Mouse (Mus musculus): ENCODE results near the gene Cdk19.

Gene Cdk19

GRCm38 (mm10) chr10:40339351-40339964 lies at the start of gene Cdk19:
TSS of gene Cdk19 (plus strand) at chr10:40339564.
- no peak for DNase-seq (ENCODE audit: low read depth, low spot score)

- DNase-seq (ENCODE audit: low read depth, low spot score): no peak
Measured at GRCm38 (mm10) chr10:40292640-40293039, 46.7 kb upstream of the Cdk19 start.

GRCm38 (mm10) chr10:40300648-40301171 lies 38.7 kb upstream of the Cdk19 start:
- peak; percentile 59 for DNase-seq (ENCODE audit: low read depth, low spot score)

GRCm38 (mm10) chr10:40301181-40302075 lies 37.9 kb upstream of the Cdk19 start:
- peak; percentile 77 for DNase-seq (ENCODE audit: low read depth, low spot score)

- DNase-seq (ENCODE audit: low read depth, low spot score): peak; percentile 99
Measured at GRCm38 (mm10) chr10:40302140-40302985, 37.0 kb upstream of the Cdk19 start, which contains the start of gene Amd1. TSS of gene Amd1 (minus strand) at chr10:40302186.

- peak; percentile 35 for DNase-seq (ENCODE audit: low read depth, low spot score)
Measured at GRCm38 (mm10) chr10:40305989-40306388, 33.4 kb upstream of the Cdk19 start.

GRCm38 (mm10) chr10:40307826-40308583 lies 31.4 kb upstream of the Cdk19 start:
- DNase-seq (ENCODE audit: low read depth, low spot score): no peak

GRCm38 (mm10) chr10:40309884-40310635 lies 29.3 kb upstream of the Cdk19 start:
- DNase-seq (ENCODE audit: low read depth, low spot score): peak; percentile 85

GRCm38 (mm10) chr10:40312781-40313180 lies 26.6 kb upstream of the Cdk19 start:
- DNase-seq (ENCODE audit: low read depth, low spot score): no peak

GRCm38 (mm10) chr10:40316841-40317585 lies 22.4 kb upstream of the Cdk19 start:
- DNase-seq (ENCODE audit: low read depth, low spot score): no peak

GRCm38 (mm10) chr10:40320306-40320705 lies 19.1 kb upstream of the Cdk19 start:
- DNase-seq (ENCODE audit: low read depth, low spot score): no peak

- DNase-seq (ENCODE audit: low read depth, low spot score): no peak
Measured at GRCm38 (mm10) chr10:40328004-40328551, 11.3 kb upstream of the Cdk19 start.

- no peak for DNase-seq (ENCODE audit: low read depth, low spot score)
Measured at GRCm38 (mm10) chr10:40330262-40330661, 9.1 kb upstream of the Cdk19 start.

GRCm38 (mm10) chr10:40332864-40333263 lies 6.5 kb upstream of the Cdk19 start:
- no peak for DNase-seq (ENCODE audit: low read depth, low spot score)

- DNase-seq (ENCODE audit: low read depth, low spot score): no peak
Measured at GRCm38 (mm10) chr10:40342036-40342435, 2.7 kb downstream of the Cdk19 start.

GRCm38 (mm10) chr10:40346776-40347403 lies 7.5 kb downstream of the Cdk19 start:
- DNase-seq (ENCODE audit: low read depth, low spot score): no peak

- peak; percentile 36 for DNase-seq (ENCODE audit: low read depth, low spot score)
Measured at GRCm38 (mm10) chr10:40347461-40347954, 8.1 kb downstream of the Cdk19 start.

Measured in CD4-positive, CD25-positive, alpha-beta regulatory T cell, adult 2 months (primary cell).